Mouse (Mus musculus) hematopoietic stem cell, adult 5-6 weeks (primary cell): ENCODE results near the gene Ppil4. TPM values are rescaled to one million over a fixed set of nuclear protein-coding genes. Genes with fewer than 3 reads are reported as not detected.

Experiments used
- ATAC-seq, 2 experiments: fragments of 125-278 bp in 1 of 2; replicated peaks in 1 of 2; 2 replicates each; pipeline ENCODE4 v1.8.0; 2016 to 2017; ENCODE audit warnings: inconsistent platforms in 2 of 2, mild to moderate bottlenecking in 2 of 2, moderate number of reproducible peaks in 2 of 2, low read depth in 1 of 2, moderate TSS enrichment in 1 of 2; ENCODE audit not compliant: low FRiP score in 2 of 2, poor library complexity in 2 of 2, severe bottlenecking in 2 of 2, insufficient read depth in 1 of 2, low TSS enrichment in 1 of 2
- total RNA-seq: library from RNA; stranded (forward); fragments of 172-1452, 232-1000 nt; gene quantifications from 2 replicates; pipeline ENCODE4 v1.2.3, GENCODE M21; 2017

Gene Ppil4
- total RNA-seq, 1 experiment from 2014 or later = 99.6 TPM

- no peak for ATAC-seq
These were observed 78.8 kb downstream of the Ppil4 start for GRCm38 (mm10) chr10:7871381-7872020.

Other genes with a start within 250 kb of the Ppil4 start
- gene Lrp11, start 203.1 kb upstream of the Ppil4 start, total RNA-seq = 1.2 and 1.3 TPM in 2 replicates
- 25.8 and 26.9 TPM in 2 replicates for gene Nup43, start 125.4 kb upstream of the Ppil4 start, total RNA-seq
- 75.1 and 90.9 TPM in 2 replicates for gene Pcmt1, start 111.8 kb upstream of the Ppil4 start, total RNA-seq
- gene Lats1, start 111.7 kb upstream of the Ppil4 start, total RNA-seq = 26.0 and 28.7 TPM in 2 replicates
- gene Katna1, start 66.9 kb upstream of the Ppil4 start, total RNA-seq = 57.5 and 65.4 TPM in 2 replicates
- gene Ginm1, start 67 bp upstream of the Ppil4 start, total RNA-seq = 56.9 and 73.2 TPM in 2 replicates
- 1.4 and 2.8 TPM in 2 replicates for gene Zc3h12d, start 39.6 kb downstream of the Ppil4 start, total RNA-seq
- 99.1 and 121 TPM in 2 replicates for gene Tab2, start 163.3 kb downstream of the Ppil4 start, total RNA-seq